Mouse (Mus musculus) midbrain, embryonic 12.5 days (tissue): ENCODE results near the gene Eif2ak2. TPM values are rescaled to one million over a fixed set of nuclear protein-coding genes. Genes with fewer than 3 reads are reported as not detected.

Experiments
- ATAC-seq: fragments of 200-750 bp; cut with Nextera tagmentation; 2 replicates; pipeline ENCODE4 v1.8.0; 2017; ENCODE audit warnings: low read depth, moderate TSS enrichment, moderate library complexity; ENCODE audit not compliant: low FRiP score
- H3K27ac ChIP-seq: fragments of 300-500 bp; sonication (generic); replicated peaks from 2 replicates; pipeline ENCODE4 v1.5.1; 2016; ENCODE audit warnings: mild to moderate bottlenecking
- H3K27me3 ChIP-seq: fragments of 300-500 bp; sonication (generic); 2 replicates; pipeline ENCODE4 v1.6.1; 2016; ENCODE audit warnings: mild to moderate bottlenecking
- H3K36me3 ChIP-seq: fragments of 300-500 bp; sonication (generic); 2 replicates; pipeline ENCODE4 v1.6.1; 2016
- H3K4me1 ChIP-seq: fragments of 300-500 bp; sonication (generic); 2 replicates; pipeline ENCODE4 v1.6.1; 2016
- H3K4me2 ChIP-seq: fragments of 300-500 bp; sonication (generic); replicated peaks from 2 replicates; pipeline ENCODE4 v1.6.1; 2016; ENCODE audit warnings: mild to moderate bottlenecking, moderate library complexity
- H3K4me3 ChIP-seq: fragments of 300-500 bp; sonication (generic); 2 replicates; pipeline ENCODE4 v1.5.1; 2016; ENCODE audit warnings: mild to moderate bottlenecking
- H3K9ac ChIP-seq: fragments of 300-500 bp; sonication (generic); replicated peaks from 2 replicates; pipeline ENCODE4 v1.6.1; 2016; ENCODE audit warnings: mild to moderate bottlenecking, moderate library complexity
- H3K9me3 ChIP-seq: fragments of 300-500 bp; sonication (generic); 2 replicates; pipeline ENCODE4 v1.6.1; 2016; ENCODE audit warnings: mild to moderate bottlenecking
- WGBS: fragments of 180-500 bp; shearing (Covaris S2); methylation state at CpG from one replicate; pipeline ENCODE4 v1.1.7; 2016; 5-methylcytosine and 5-hydroxymethylcytosine counted together
- polyA plus RNA-seq: library from polyadenylated mRNA; unstranded; fragments of >200 nt; fragmentation: Nextera tagmentation; extraction: Ambion mirVana; gene quantifications from 2 replicates; pipeline ENCODE4 v1.2.1, GENCODE M21; 2016

Gene Eif2ak2
- polyA plus RNA-seq, 1 experiment from 2014 or later: 7.0 TPM

- 88% methylated on average over 9 of the region's 9 CpGs for WGBS
- Histone ChIP-seq H3K4me2 (no peak overlapping the region), H3K9ac (no peak overlapping the region), H3K27ac (no peak overlapping the region), H3K4me3 (no peak overlapping the region), H3K36me3 (no peaks in the 10 kb centered on the region), H3K27me3 (no peaks in the 10 kb centered on the region), H3K4me1 (no peaks in the 10 kb centered on the region), H3K9me3 (no peaks in the 10 kb centered on the region)
- ATAC-seq: no peak
These were observed 8.6 kb upstream of the Eif2ak2 start for GRCm38 (mm10) chr17:78891020-78891419.

DNA sequence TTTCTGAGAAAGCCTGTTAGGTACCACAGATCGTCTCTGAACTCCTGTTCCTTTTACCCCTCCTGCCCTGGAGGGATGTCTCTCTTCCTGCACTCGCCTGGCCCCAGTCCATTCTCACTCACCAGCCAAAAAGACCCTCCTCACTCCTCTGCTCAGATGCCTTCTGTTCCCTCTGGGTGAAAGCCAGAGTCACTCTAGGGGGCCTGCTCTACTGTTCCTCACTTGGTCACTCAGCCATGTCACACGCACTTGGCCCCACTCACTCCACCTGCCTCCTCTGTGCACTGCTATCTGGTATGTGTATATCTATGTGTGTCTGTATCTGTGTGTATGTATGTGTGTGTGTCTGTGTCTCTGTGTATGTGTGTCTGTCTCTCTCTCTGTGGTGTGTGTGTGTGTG, 6.8 kb upstream of the Eif2ak2 start:
- Histone ChIP-seq H3K9ac (no peak overlapping the region), H3K36me3 (no peaks in the 10 kb centered on the region), H3K4me2 (no peak overlapping the region), H3K9me3 (peaks cover 4% of the 10 kb centered on the region; the same call in 1 of the 2 replicates), H3K27me3 (no peaks in the 10 kb centered on the region), H3K4me3 (no peak overlapping the region), H3K27ac (no peak overlapping the region), H3K4me1 (no peaks in the 10 kb centered on the region)
- 51% methylated on average over 3 of the region's 3 CpGs for WGBS
- no peak for ATAC-seq

DNA sequence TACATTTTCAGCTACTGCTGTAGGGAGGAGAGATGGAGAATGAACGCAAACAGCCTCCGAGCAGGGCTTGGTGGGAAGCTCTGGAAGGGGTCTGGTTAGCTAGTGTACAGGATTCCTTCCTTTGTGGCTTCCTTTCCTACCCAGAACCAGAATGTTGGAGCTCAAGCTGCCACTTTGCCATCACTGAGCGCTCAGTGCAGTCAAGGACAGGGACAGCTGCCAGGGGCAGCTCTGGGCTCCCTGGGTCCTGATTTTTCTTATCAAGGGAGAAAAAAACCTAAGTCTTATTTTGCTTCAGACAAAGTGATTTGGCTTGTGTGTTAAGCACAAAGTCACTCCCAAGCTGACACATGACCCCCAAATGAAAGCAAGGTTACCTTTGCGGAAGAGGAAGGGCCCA, 6.2 kb upstream of the Eif2ak2 start:
- H3K36me3 ChIP-seq: no peaks in the 10 kb centered on the region
- no peak overlapping the region for H3K27ac ChIP-seq
- ATAC-seq: no peak
- WGBS: 85% methylated on average over 4 of the region's 4 CpGs
- no peaks in the 10 kb centered on the region for H3K4me1 ChIP-seq
- H3K9me3 ChIP-seq: peaks cover 4% of the 10 kb centered on the region; the same call in 1 of the 2 replicates
- no peak overlapping the region for H3K9ac ChIP-seq
- no peak overlapping the region for H3K4me2 ChIP-seq
- H3K27me3 ChIP-seq: no peaks in the 10 kb centered on the region
- no peak overlapping the region for H3K4me3 ChIP-seq

GRCm38 (mm10) chr17:78885286-78886065, 3.1 kb upstream of the Eif2ak2 start:
- no peaks in the 10 kb centered on the region for H3K27me3 ChIP-seq
- WGBS: 81% methylated on average over 5 of the region's 5 CpGs
- no peak overlapping the region for H3K4me3 ChIP-seq
- peaks cover 4% of the 10 kb centered on the region; the same call in 1 of the 2 replicates for H3K9me3 ChIP-seq
- H3K4me1 ChIP-seq: peaks cover 16% of the 10 kb centered on the region
- no peak overlapping the region for H3K4me2 ChIP-seq
- H3K36me3 ChIP-seq: no peaks in the 10 kb centered on the region
- H3K27ac ChIP-seq: no peak overlapping the region
- H3K9ac ChIP-seq: no peak overlapping the region
- ATAC-seq: no peak

DNA sequence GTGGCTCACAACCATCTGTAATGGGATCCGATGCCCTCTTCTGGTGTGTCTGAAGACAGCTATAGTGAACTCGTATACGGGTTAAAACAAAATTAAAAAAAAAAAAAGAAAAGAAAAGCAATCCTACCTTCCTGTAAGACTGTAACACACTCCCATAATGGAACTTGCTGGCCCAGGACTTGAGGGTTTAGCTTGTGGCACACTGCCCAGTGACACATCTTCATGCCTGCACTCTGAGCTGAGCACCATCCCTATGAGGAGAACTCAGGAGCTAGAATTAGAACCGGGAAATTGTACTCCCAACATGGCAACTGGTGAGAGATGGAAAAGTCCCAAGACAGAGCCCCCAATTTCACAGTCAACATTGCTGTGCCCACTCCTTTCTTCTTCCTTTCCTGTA, 918 bp upstream of the Eif2ak2 start:
- no peak for ATAC-seq
- Histone ChIP-seq H3K9ac (no peak overlapping the region), H3K4me1 (peaks cover 16% of the 10 kb centered on the region), H3K27me3 (no peaks in the 10 kb centered on the region), H3K4me3 (no peak overlapping the region), H3K27ac (no peak overlapping the region), H3K4me2 (no peak overlapping the region), H3K9me3 (peaks cover 4% of the 10 kb centered on the region; the same call in 1 of the 2 replicates), H3K36me3 (no peaks in the 10 kb centered on the region)
- 87% methylated on average over 4 of the region's 4 CpGs for WGBS

DNA sequence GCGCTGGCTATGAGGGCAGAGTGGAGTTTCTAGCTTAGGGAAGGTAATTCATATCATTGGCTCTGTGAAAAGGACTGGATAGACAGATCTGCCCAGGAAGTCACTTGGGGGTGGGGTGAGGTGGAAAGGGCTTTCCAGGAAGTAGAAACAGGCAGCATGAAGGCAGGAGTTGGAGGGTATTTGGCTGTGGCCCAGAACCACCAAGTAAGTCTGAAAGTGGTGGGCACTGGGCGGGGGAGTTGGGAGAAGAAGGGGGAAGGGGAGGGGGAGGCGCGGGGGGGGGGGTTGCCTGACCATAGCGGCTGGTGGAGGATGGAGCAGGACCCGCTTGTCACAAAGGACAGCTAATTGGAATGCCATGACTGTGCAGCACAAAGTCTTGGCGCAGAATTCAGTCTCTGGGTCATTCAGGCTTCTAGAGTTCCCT, 482 bp downstream of the Eif2ak2 start:
- 0 out of 2 replicates have a peak overlapping the region, but pooled peaks have one; percentile 15 for H3K27ac ChIP-seq

DNA sequence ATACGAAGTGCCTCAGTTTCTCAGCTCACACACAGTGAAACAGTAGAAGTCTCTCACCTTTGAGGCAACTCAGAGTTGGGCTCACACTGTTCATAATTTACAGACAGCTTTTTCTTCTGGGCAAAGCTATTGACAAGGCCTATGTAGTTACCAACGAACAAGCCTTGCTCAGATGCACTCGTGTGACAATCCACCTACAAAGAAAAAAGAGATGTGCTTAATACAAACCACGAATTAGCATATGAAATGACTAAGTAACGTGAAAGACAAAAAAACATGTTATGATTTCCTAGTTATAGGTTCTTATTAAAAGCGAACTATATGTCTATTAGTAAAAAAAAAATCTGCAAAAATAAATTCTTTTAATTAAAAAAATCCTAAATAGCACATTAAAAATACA, 8.5 kb downstream of the Eif2ak2 start:
- Histone ChIP-seq H3K4me1 (no peaks in the 10 kb centered on the region), H3K4me3 (no peak overlapping the region), H3K36me3 (no peaks in the 10 kb centered on the region), H3K27me3 (no peaks in the 10 kb centered on the region), H3K9me3 (no peaks in the 10 kb centered on the region), H3K27ac (no peak overlapping the region), H3K9ac (no peak overlapping the region), H3K4me2 (no peak overlapping the region)
- 89% methylated on average over 6 of the region's 6 CpGs for WGBS
- ATAC-seq: no peak

More for the DNA sequence above, 482 bp downstream of the Eif2ak2 start:
- Histone ChIP-seq H3K4me1 (peaks cover 16% of the 10 kb centered on the region), H3K4me3 (peak overlapping the region; percentile 49), H3K36me3 (no peaks in the 10 kb centered on the region), H3K9ac (peak overlapping the region; percentile 60), H3K27me3 (no peaks in the 10 kb centered on the region), H3K4me2 (peak overlapping the region; percentile 75), H3K9me3 (peaks cover 4% of the 10 kb centered on the region; the same call in 1 of the 2 replicates)
- WGBS: 23% methylated on average over 3 of the region's 7 CpGs
- ATAC-seq: peak; percentile 77

DNA sequence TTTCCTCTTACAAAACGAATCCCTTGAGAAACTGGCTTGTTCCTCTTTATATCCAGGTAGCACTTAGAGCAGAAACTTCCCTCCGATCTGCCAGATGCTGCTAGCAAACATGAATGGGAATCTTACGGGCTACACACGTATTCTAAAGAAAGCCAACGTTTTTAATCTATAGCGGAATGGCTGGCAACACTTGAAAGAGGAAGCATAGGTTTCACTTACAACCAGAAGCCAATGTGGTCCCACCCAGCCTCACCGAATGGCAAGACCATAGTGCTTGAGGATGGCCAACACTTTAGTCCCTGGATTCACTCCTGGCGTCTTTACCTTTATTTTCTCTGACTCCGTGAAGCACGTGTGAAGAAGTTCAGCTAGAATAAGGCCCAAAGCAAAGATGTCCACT, 26.1 kb downstream of the Eif2ak2 start:
- Histone ChIP-seq H3K4me1 (no peaks in the 10 kb centered on the region), H3K36me3 (no peaks in the 10 kb centered on the region; the same call in 1 of the 2 replicates), H3K4me2 (no peak overlapping the region), H3K27me3 (no peaks in the 10 kb centered on the region), H3K9me3 (no peaks in the 10 kb centered on the region), H3K4me3 (no peak overlapping the region), H3K9ac (no peak overlapping the region), H3K27ac (no peak overlapping the region)
- no peak for ATAC-seq
- WGBS: 86% methylated on average over 10 of the region's 10 CpGs

GRCm38 (mm10) chr17:78842271-78842928, 40.0 kb downstream of the Eif2ak2 start:
- H3K4me1 ChIP-seq: no peaks in the 10 kb centered on the region
- no peak for ATAC-seq
- H3K9me3 ChIP-seq: no peaks in the 10 kb centered on the region
- H3K4me2 ChIP-seq: no peak overlapping the region
- 95% methylated on average over 7 of the region's 7 CpGs for WGBS
- H3K4me3 ChIP-seq: no peak overlapping the region
- no peak overlapping the region for H3K9ac ChIP-seq
- H3K27me3 ChIP-seq: no peaks in the 10 kb centered on the region
- peaks cover 75% of the 10 kb centered on the region for H3K36me3 ChIP-seq
- no peak overlapping the region for H3K27ac ChIP-seq

- H3K4me3 ChIP-seq: peak overlapping the region; percentile 85
- H3K27me3 ChIP-seq: no peaks in the 10 kb centered on the region
- WGBS: 35% methylated on average over 2 of the region's 2 CpGs
- H3K27ac ChIP-seq: peak overlapping the region; percentile 81
- no peak for ATAC-seq
- H3K4me2 ChIP-seq: peak overlapping the region; percentile 83
- H3K4me1 ChIP-seq: peaks cover 5% of the 10 kb centered on the region; the same call in 1 of the 2 replicates
- no peaks in the 10 kb centered on the region for H3K9me3 ChIP-seq
- H3K36me3 ChIP-seq: peaks cover 22% of the 10 kb centered on the region
- peak overlapping the region; percentile 65 for H3K9ac ChIP-seq
These were observed 46.3 kb downstream of the Eif2ak2 start for GRCm38 (mm10) chr17:78836056-78836455.

DNA sequence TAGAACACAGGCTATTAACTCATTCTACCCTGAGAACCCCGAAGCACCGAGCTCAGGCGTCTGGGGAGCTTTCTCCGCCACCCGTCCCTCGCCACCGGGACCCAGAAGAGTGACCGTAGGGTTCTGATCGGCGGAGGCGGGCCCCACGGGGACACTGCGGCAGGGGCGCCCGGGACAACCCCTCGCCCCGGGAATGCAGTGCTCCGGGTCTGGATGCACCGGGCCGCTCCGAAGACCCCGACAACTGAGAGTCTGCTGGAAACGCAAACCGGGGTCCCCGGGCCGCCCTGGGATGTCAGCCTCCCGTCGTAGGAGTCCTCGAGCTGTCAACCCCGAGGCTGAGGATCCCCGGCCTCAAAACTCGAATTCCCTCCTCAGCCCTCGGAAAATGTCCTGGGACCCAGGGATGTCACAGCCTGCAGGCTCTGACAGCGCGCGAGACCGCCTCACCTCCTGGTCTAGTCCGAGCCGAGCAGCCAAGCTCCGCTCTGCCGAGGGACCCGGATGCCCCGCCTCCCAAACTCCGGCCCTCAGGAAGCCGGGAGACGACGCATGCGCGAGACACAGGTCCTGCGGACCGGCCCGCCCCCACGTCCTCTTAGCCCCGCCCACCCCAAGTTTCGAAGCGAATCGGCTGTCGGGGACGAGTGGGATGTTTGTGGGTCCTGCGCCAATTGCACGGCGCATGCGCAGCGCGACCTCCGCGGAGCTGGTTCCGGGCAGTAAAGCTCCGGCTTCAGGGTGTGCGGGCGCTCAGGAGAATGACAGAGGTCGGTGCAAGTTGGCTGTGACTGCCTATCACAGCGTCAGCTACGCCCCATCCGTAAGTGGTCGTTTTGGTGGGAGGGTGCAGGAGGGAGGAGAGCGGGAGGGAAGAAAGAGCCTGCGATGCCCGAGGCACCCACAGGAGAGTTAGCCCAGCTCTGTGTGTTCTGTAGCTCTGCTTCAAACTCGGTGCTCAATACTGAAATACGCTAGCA, 47.2 kb downstream of the Eif2ak2 start, which contains the start of the genes Heatr5b and Gpatch11:
Gene Heatr5b (minus strand): TSS at position 509 of the 980 bp plus-strand sequence.
Gene Gpatch11 (plus strand): TSS at position 712 of the 980 bp plus-strand sequence.
- peak within 1 kb of the TSS; percentile 85 for H3K4me3 ChIP-seq
- peak; percentile 99 for ATAC-seq

More for the DNA sequence above, 47.2 kb downstream of the Eif2ak2 start, which contains the start of the genes Heatr5b and Gpatch11:
- Histone ChIP-seq H3K4me2 (peak within 1 kb of the TSS; percentile 83), H3K9me3 (no peaks in the 10 kb centered on the region), H3K27me3 (no peaks in the 10 kb centered on the region), H3K9ac (peak within 1 kb of the TSS; percentile 93), H3K27ac (peak within 1 kb of the TSS; percentile 81), H3K4me1 (peaks cover 5% of the 10 kb centered on the region; the same call in 1 of the 2 replicates), H3K36me3 (peaks cover 27% of the 10 kb centered on the region)
- WGBS: under 1% methylated on average over 81 of the region's 81 CpGs
